Mouse (Mus musculus) testis, adult 2 months (tissue): Measurements from ENCODE around the gene Ccser1.

Experiments
- CTCF ChIP-seq: fragments of 200-500 bp; IDR thresholded peaks from 2 replicates; pipeline ENCODE4 v1.5.1; 2012; ENCODE audit warnings: low read depth, mild to moderate bottlenecking, inconsistent platforms, low read length, moderate library complexity; ENCODE audit not compliant: control insufficient read depth, insufficient read depth, insufficient replicate concordance
- POLR2A ChIP-seq: fragments of 200-500 bp; IDR thresholded peaks from 2 replicates; pipeline ENCODE4 v1.6.1; 2012; ENCODE audit warnings: low read depth, mild to moderate bottlenecking, inconsistent platforms, low read length, moderate library complexity; ENCODE audit not compliant: control insufficient read depth

DNA sequence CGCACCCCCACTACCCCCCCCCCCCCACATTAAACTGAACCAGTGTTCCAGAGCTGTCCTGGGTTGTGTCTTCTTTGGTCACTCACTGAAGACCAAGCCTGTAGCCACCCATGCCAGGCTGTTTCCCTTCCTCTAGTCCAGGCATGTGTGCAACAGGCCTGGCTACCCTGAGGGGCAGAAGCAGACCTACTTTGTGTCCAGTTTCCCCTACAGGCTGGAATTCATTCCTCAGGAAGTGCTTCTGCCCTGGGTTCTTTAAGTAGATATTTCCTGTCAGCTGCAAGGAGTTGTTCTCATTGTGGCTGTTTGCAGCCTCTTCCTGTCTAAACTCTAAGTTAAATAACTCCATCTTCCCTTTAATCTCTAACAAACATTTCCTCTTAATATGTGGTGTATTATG lies 82.3 kb downstream of the Ccser1 start:
- TF ChIP-seq POLR2A (no peak), CTCF (no peak)
